Comparison of ENCODE assay signal across 8 mouse cellular contexts in the genomic region with DNA sequence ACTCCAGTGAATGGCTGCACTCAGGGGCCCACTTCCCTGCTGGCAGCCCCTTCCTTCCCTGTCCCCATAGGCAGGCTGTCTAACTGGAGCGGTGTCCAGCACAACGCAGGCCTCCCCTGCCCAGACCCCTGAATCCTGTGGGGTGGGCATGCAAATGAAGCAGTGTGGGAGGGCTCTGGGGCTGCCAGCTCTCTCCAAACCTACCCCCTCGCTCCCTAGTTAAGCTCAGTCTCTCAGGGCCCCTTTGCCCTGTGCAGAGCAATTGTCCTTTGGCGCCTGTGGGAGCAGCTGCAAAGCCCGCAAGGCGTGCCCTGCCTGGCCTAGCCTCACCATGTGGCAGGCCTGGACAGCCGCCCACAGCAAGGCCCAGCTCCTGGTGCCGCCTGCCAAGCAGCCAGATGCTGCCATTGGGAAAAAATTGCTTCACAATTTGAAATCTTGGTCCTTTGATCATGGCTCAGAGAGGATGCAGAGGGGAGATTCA.
DNase-seq lines count a peak whose midpoint lies in the region; ATAC-seq and TF ChIP-seq lines count a peak whose summit lies in the region.

No protein-coding gene starts in this region.

- H3K27ac ChIP-seq in lung, embryonic 14.5 days (ENCODE audit: low read depth), result peak overlapping the region; percentile 72; the same call in 1 of the 2 replicates
- H3K27ac ChIP-seq in forebrain, embryonic 12.5 days, result peak overlapping the region; percentile 91
- peak overlapping the region; percentile 39 to 76; a peak in 3 of 4 replicates for H3K27ac ChIP-seq in heart, embryonic 14.5 days (replicated peaks in 1 of 2; ENCODE audit: control insufficient read depth in 1 of 2, insufficient read depth in 1 of 2, low read depth in 2 of 2, low read length in 2 of 2)
- H3K27ac ChIP-seq in midbrain, embryonic 10.5 days (replicated peaks), result peak overlapping the region; percentile 89
- H3K27ac ChIP-seq in stomach, embryonic 15.5 days, result peak overlapping the region; percentile 26

- peak; percentile 88 for ATAC-seq in lung, embryonic 14.5 days (ENCODE audit: insufficient read depth)
- ATAC-seq in forebrain, embryonic 12.5 days (ENCODE audit: low FRiP score), result peak; percentile 95
- ATAC-seq in heart, embryonic 14.5 days (ENCODE audit: insufficient number of reproducible peaks, insufficient read depth, low FRiP score, low read depth), result peak; percentile 59
- ATAC-seq in stomach, embryonic 15.5 days (ENCODE audit: insufficient read depth, low FRiP score, low read depth), result peak; percentile 47; the same call in 1 of the 2 replicates

- TF ChIP-seq POLR2A in lung, adult 2 months (IDR thresholded peaks at IDR 0.05; ENCODE audit: borderline replicate concordance, extremely low read depth, low read depth, low read length), result no peak

- no peak overlapping the region for H3K4me3 ChIP-seq in lung, embryonic 14.5 days (ENCODE audit: low read depth, low read length)
- H3K4me3 ChIP-seq in lung, adult 2 months (replicated peaks; ENCODE audit: extremely low read depth, low read depth, low read length), result no peak overlapping the region
- H3K4me3 ChIP-seq in forebrain, embryonic 12.5 days (replicated peaks), result no peak overlapping the region
- no peak overlapping the region for H3K4me3 ChIP-seq in heart, embryonic 14.5 days (ENCODE audit: control insufficient read depth in 1 of 2, insufficient read depth in 1 of 2, low read depth in 1 of 2, low read length in 2 of 2)
- H3K4me3 ChIP-seq in midbrain, embryonic 10.5 days, result peak overlapping the region; percentile 21; the same call in 1 of the 2 replicates
- no peak overlapping the region for H3K4me3 ChIP-seq in stomach, embryonic 15.5 days (replicated peaks)

- H3K4me2 ChIP-seq in lung, embryonic 14.5 days, result no peak overlapping the region
- 0 out of 2 replicates have a peak overlapping the region, but pooled peaks have one; percentile 0 for H3K4me2 ChIP-seq in forebrain, embryonic 12.5 days
- no peak overlapping the region for H3K4me2 ChIP-seq in heart, embryonic 14.5 days (ENCODE audit: low read length)
- H3K4me2 ChIP-seq in stomach, embryonic 15.5 days, result no peak overlapping the region

- 47% methylated on average over 8 of the region's 8 CpGs for WGBS in lung, embryonic 14.5 days
- WGBS in lung, adult 2 months, result 63% methylated on average over 8 of the region's 8 CpGs
- WGBS in forebrain, embryonic 12.5 days, result 5% methylated on average over 8 of the region's 8 CpGs
- 31% methylated on average over 8 of the region's 8 CpGs for WGBS in heart, embryonic 14.5 days
- WGBS in midbrain, embryonic 10.5 days, result 11% methylated on average over 8 of the region's 8 CpGs
- 52% methylated on average over 8 of the region's 8 CpGs for WGBS in stomach, embryonic 15.5 days

- no peaks in the 10 kb centered on the region for H3K9me3 ChIP-seq in lung, embryonic 14.5 days (ENCODE audit: low read depth, low read length)
- H3K9me3 ChIP-seq in forebrain, embryonic 12.5 days, result no peaks in the 10 kb centered on the region
- no peaks in the 10 kb centered on the region for H3K9me3 ChIP-seq in heart, embryonic 14.5 days (ENCODE audit: control insufficient read depth, low read length)
- no peaks in the 10 kb centered on the region for H3K9me3 ChIP-seq in midbrain, embryonic 10.5 days (replicated peaks)
- H3K9me3 ChIP-seq in stomach, embryonic 15.5 days, result no peaks in the 10 kb centered on the region

- peaks cover 7% of the 10 kb centered on the region; the same call in 1 of the 2 replicates for H3K4me1 ChIP-seq in lung, embryonic 14.5 days (ENCODE audit: insufficient read depth)
- H3K4me1 ChIP-seq in lung, adult 2 months (ENCODE audit: control insufficient read depth, insufficient read depth, low read length), result no peaks in the 10 kb centered on the region
- peaks cover 55% of the 10 kb centered on the region for H3K4me1 ChIP-seq in forebrain, embryonic 12.5 days
- H3K4me1 ChIP-seq in heart, embryonic 14.5 days (ENCODE audit: control insufficient read depth in 2 of 2, insufficient read depth in 2 of 2, low read length in 2 of 2), result peaks cover 19 to 37% of the 10 kb centered on the region in 2 experiments
- H3K4me1 ChIP-seq in midbrain, embryonic 10.5 days, result peaks cover 42% of the 10 kb centered on the region
- H3K4me1 ChIP-seq in stomach, embryonic 15.5 days, result peaks cover 6% of the 10 kb centered on the region

- TF ChIP-seq CTCF in lung, embryonic 14.5 days (IDR thresholded peaks at IDR 0.05; ENCODE audit: low read depth), result no peak
- TF ChIP-seq CTCF in lung, adult 2 months (IDR thresholded peaks at IDR 0.05; ENCODE audit: insufficient read depth, low read length), result no peak

- 0 out of 2 replicates have a peak, but pooled peaks cover 2% of the 10 kb centered on the region for H3K36me3 ChIP-seq in lung, embryonic 14.5 days (ENCODE audit: insufficient read depth)
- H3K36me3 ChIP-seq in forebrain, embryonic 12.5 days (replicated peaks), result peaks cover 7% of the 10 kb centered on the region
- H3K36me3 ChIP-seq in heart, embryonic 14.5 days (ENCODE audit: control insufficient read depth, insufficient read depth, low read length), result peaks cover 29% of the 10 kb centered on the region
- peaks cover 27% of the 10 kb centered on the region for H3K36me3 ChIP-seq in midbrain, embryonic 10.5 days
- H3K36me3 ChIP-seq in stomach, embryonic 15.5 days, result no peaks in the 10 kb centered on the region

- peak overlapping the region; percentile 9; the same call in 1 of the 2 replicates for H3K9ac ChIP-seq in lung, embryonic 14.5 days
- no peak overlapping the region for H3K9ac ChIP-seq in forebrain, embryonic 12.5 days
- peak overlapping the region; percentile 27; the same call in 1 of the 2 replicates for H3K9ac ChIP-seq in heart, embryonic 14.5 days (ENCODE audit: low read length)
- H3K9ac ChIP-seq in stomach, embryonic 15.5 days, result no peak overlapping the region

- peak; percentile 65 for DNase-seq in lung, embryonic 14.5 days
- DNase-seq in lung, adult 2 months, result no peak
- peak; percentile 74 to 80 for DNase-seq in layer of hippocampus, postnatal 10 days (ENCODE audit: low spot score in 2 of 2)
- DNase-seq in midbrain, embryonic 10.5 days (ENCODE audit: low spot score), result peak; percentile 80
- DNase-seq in thymus, postnatal 14 days, result no peak

- H3K27me3 ChIP-seq in lung, embryonic 14.5 days (ENCODE audit: insufficient read depth, low read length), result no peaks in the 10 kb centered on the region
- no peaks in the 10 kb centered on the region for H3K27me3 ChIP-seq in forebrain, embryonic 12.5 days
- H3K27me3 ChIP-seq in heart, embryonic 14.5 days (ENCODE audit: control insufficient read depth, insufficient read depth, low read length), result no peaks in the 10 kb centered on the region
- no peaks in the 10 kb centered on the region for H3K27me3 ChIP-seq in midbrain, embryonic 10.5 days (ENCODE audit: low read depth, poor library complexity, severe bottlenecking)
- H3K27me3 ChIP-seq in stomach, embryonic 15.5 days (replicated peaks), result no peaks in the 10 kb centered on the region

Comparison
In these comparisons a context has a peak if more than half of its experiments do, and no peak if none do; other contexts are left out.
1. DNase-seq: peak in lung, embryonic 14.5 days (single experiment), layer of hippocampus, postnatal 10 days (2 of 2) and midbrain, embryonic 10.5 days (single experiment); none in lung, adult 2 months (single experiment) and thymus, postnatal 14 days (single experiment).
2. H3K27ac ChIP-seq: peak in every context shown above with its lines; median percentile 91 in forebrain, embryonic 12.5 days; 89 in midbrain, embryonic 10.5 days; 72 in lung, embryonic 14.5 days; 58 in heart, embryonic 14.5 days; 26 in stomach, embryonic 15.5 days.
3. H3K9ac ChIP-seq: peak in lung, embryonic 14.5 days (single experiment) and heart, embryonic 14.5 days (single experiment); none in forebrain, embryonic 12.5 days (single experiment) and stomach, embryonic 15.5 days (single experiment).
4. Peak in every context shown above with its lines, with median percentiles within 50 percentile points of each other: ATAC-seq.